Mouse (Mus musculus): ENCODE results near the gene Sec14l1.

GRCm38 (mm10) chr11:117146118-117146506, 31.1 kb downstream of the Sec14l1 start:
- TF ChIP-seq EP300 (IDR thresholded peaks at IDR 0.05; ENCODE audit: low read depth in 1 of 2, low read length in 2 of 2) (no peak), ZKSCAN1 (IDR thresholded peaks at IDR 0.05; ENCODE audit: low read depth, low read length) (no peak), CTCF (IDR thresholded peaks at IDR 0.05 in 2 of 3, conservative IDR thresholded peaks at IDR 0.05 in 1 of 3; ENCODE audit: control insufficient read depth in 1 of 3, insufficient read depth in 1 of 3, low read depth in 2 of 3, low read length in 3 of 3, poor library complexity in 1 of 3, severe bottlenecking in 1 of 3) (no peak), POLR2A (IDR thresholded peaks at IDR 0.05; ENCODE audit: control insufficient read depth in 1 of 2, insufficient read depth in 1 of 2, low read depth in 1 of 2, low read length in 2 of 2, poor library complexity in 1 of 2) (no peak), MAX (IDR thresholded peaks at IDR 0.05; ENCODE audit: low read length) (no peak), CHD1 (IDR thresholded peaks at IDR 0.05; ENCODE audit: low read depth, low read length) (no peak), USF1 (IDR thresholded peaks at IDR 0.05; ENCODE audit: low read depth, low read length) (no peak), MEF2A (IDR thresholded peaks at IDR 0.05; ENCODE audit: extremely low read depth, insufficient replicate concordance, low read depth, low read length, poor library complexity, severe bottlenecking) (no peak), SIN3A (IDR thresholded peaks at IDR 0.05; ENCODE audit: low read length) (no peak), TCF12 (IDR thresholded peaks at IDR 0.05; ENCODE audit: low read depth, low read length) (no peak), MYC (IDR thresholded peaks at IDR 0.05; ENCODE audit: low read depth, low read length) (no peak), POLR2AphosphoS5 (IDR thresholded peaks at IDR 0.05; ENCODE audit: borderline replicate concordance, low read depth, low read length) (no peak), JUND (IDR thresholded peaks at IDR 0.05; ENCODE audit: low read depth, low read length) (no peak)

Data from MEL (cell line).